Mouse (Mus musculus) spleen, adult 2 months (tissue): ENCODE measurements around the gene Fam222a.

Experiments used
- CTCF ChIP-seq: fragments of 200-500 bp; IDR thresholded peaks from 2 replicates; pipeline ENCODE4 v1.5.1; 2011; ENCODE audit warnings: mild to moderate bottlenecking, inconsistent platforms; ENCODE audit not compliant: insufficient read depth, insufficient read length, insufficient replicate concordance; ENCODE audit errors: extremely low read depth
- POLR2A ChIP-seq: fragments of 200-500 bp; IDR thresholded peaks from 2 replicates; pipeline ENCODE4 v1.6.1; 2011; ENCODE audit warnings: low read depth, low read length, inconsistent platforms

DNA sequence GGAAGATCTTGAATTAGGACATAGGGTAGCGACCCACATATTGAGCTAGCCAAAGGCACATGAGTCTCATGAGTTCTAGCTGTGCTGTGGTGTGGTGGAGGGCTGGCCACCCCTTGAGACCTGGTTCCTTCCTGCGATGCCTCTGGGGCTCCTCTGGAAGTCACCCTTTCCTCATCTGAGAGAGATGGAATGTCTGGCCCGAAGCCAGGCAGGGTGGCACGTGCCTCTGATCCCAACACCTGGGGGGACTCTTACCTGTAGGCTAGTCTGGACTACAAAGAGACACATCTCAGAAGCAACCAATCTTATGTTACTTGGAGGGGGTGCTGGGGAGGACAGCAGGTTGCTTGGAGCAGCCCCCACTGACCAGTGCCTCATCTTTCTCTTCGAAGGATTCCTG is 26.1 kb downstream of the Fam222a start:
- TF ChIP-seq CTCF = no peak
- TF ChIP-seq POLR2A = no peak
